Mouse (Mus musculus): Measurements from ENCODE around the gene Pla2g16. TPM values are rescaled to one million over a fixed set of nuclear protein-coding genes. Genes with fewer than 3 reads are reported as not detected.
A peak's percentile ranks its signal among the peaks of the same experiment; 100 is the strongest.

Pla2g16 gene
- polyA plus RNA-seq, 1 experiment, result 24.9 TPM

DNA sequence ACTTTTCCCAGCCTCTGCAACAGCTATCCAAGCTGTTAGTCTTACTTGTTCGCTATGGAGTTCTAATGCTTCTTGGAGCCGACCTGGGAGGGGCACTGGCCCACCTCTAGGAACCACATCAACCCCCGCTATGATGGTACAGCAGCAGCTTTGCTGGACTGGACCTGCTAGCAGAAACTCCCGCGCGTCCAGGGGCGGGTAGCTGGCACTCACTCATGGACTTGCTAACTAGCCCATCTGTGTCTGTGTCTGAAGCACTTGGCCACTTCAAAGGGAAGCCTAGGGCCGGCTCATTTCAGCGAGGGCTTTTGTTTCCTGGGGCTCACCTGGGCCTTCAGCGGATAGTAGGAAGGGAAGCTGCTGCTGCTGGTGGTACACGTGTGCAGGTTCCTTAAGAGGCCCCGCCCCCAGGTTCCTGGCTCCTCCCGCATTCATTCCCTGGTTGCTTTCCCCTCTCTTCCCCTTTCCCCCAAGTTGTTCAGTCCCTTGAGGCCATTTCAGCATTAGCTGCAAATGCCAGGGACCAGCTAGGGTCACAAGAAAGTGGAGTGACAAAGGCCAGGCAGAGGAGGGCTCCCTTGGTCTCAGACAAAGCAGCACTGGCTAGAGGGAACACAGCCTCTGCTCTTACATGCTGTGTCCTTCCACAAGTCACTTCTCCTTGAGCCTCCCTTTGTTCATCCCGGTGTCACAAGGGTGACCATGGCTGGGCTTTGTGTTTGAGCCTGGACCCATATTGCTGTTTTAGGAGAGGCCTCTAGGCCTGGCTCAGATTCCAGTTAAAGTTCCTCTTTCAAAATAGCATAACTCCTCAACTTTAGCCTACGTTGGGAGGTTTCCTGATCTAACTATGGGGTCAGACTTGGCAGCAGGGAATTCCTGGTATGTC lies 49.8 kb downstream of the Pla2g16 start, which contains the start of gene Lgals12:
Gene Lgals12 (minus strand): TSS at position 393 of the 889 bp plus-strand sequence.
- peaks cover 3% of the 10 kb centered on the region; the same call in 1 of the 2 replicates for H3K4me1 ChIP-seq (ENCODE audit: control insufficient read depth, insufficient read depth, low read length)
- TF ChIP-seq POLR2A (IDR thresholded peaks at IDR 0.05; ENCODE audit: low read depth, low read length) (no peak), CTCF (conservative IDR thresholded peaks at IDR 0.05; ENCODE audit: insufficient read depth, insufficient read length, low read depth, low read length) (no peak)
- H3K27me3 ChIP-seq (replicated peaks; ENCODE audit: control insufficient read depth, insufficient read depth, low read length), result no peaks in the 10 kb centered on the region
- H3K4me3 ChIP-seq (ENCODE audit: insufficient read depth, low read depth, low read length), result no peak within 1 kb of the TSS
- H3K36me3 ChIP-seq (ENCODE audit: control insufficient read depth, insufficient read depth, low read length), result no peaks in the 10 kb centered on the region
- WGBS, result 11% methylated on average over 15 of the region's 15 CpGs
- H3K27ac ChIP-seq (ENCODE audit: insufficient read depth, low read depth, low read length), result no peak within 1 kb of the TSS
- DNase-seq, result peak; percentile 35

DNA sequence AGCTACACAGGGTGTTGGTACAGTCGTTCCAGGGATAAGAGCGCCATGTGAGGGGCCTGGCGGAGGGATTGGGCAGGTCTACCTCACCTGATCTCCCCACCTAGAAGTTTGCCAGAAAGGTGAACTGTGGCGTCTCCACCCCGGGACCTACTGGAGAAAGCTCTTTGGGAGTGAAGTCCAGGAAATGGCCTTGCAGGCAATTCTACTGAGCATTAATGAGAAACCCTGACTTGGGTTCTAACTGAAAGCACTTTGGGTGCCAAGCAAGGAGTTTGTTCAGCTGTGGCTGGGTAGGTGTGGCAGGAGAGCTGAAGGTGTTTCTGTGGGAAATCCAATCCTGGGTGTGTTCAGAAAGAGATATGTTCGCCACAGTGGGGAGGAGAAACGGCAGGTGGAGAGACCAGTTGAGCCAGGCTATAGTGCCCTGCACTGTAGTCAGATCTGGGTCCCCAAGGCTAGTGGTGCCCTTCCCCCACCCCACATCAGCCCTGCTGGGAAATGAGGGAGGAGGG lies 50.5 kb downstream of the Pla2g16 start:
- WGBS, result 60% methylated on average over 7 of the region's 7 CpGs
- no peak for TF ChIP-seq POLR2A (IDR thresholded peaks at IDR 0.05; ENCODE audit: low read depth, low read length)
- no peak for TF ChIP-seq CTCF (conservative IDR thresholded peaks at IDR 0.05; ENCODE audit: insufficient read depth, insufficient read length, low read depth, low read length)
- no peak overlapping the region for H3K4me3 ChIP-seq (ENCODE audit: insufficient read depth, low read depth, low read length)
- H3K4me1 ChIP-seq (ENCODE audit: control insufficient read depth, insufficient read depth, low read length), result peaks cover 3% of the 10 kb centered on the region; the same call in 1 of the 2 replicates
- H3K36me3 ChIP-seq (ENCODE audit: control insufficient read depth, insufficient read depth, low read length), result no peaks in the 10 kb centered on the region
- no peaks in the 10 kb centered on the region for H3K27me3 ChIP-seq (replicated peaks; ENCODE audit: control insufficient read depth, insufficient read depth, low read length)
- DNase-seq, result no peak
- H3K27ac ChIP-seq (ENCODE audit: insufficient read depth, low read depth, low read length), result no peak overlapping the region

DNA sequence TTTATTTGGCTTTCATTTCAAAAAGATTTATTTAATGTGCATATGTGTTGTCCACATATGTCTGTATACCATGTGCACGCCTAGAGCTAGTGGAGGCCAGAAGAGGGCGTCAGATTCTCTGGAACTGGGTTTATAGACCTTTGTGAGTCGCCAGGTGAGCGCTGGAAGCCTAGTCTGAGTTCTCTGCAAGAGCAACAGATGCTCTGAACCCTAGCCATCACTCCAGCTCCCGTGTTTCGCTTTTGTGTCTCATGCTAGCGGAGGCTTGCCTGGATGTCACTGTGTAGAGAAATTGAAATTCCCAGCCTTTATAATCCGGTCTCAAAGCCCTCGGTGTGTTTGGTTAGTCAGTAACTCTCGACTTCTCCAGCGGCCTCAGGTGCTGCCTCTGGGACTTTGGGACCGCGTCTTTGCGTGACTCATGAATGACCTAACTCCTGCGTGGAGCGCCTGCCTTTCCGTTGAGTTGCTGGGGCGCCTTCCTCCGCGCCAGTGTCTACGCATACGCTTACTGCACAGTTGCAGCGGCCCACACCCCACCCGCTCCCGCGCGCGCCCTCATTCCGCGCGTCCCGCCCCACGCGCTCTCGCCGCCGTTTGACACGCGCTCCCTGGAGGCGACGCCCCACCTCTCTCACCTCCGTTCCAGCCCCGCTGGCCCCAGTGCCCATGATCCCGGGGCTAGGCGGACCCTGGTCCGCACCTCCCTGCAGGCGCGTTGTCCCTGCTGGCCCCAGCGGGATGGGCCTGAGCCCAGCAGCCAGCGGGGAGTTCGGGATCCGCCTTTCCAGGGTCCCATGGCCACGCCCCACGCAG lies 54.9 kb downstream of the Pla2g16 start, which contains the start of gene Hrasls5:
Gene Hrasls5 (plus strand): TSS at position 600 of the 816 bp plus-strand sequence.
- no peak for DNase-seq
- H3K27ac ChIP-seq (ENCODE audit: insufficient read depth, low read depth, low read length), result no peak within 1 kb of the TSS
- no peaks in the 10 kb centered on the region for H3K36me3 ChIP-seq (ENCODE audit: control insufficient read depth, insufficient read depth, low read length)
- H3K27me3 ChIP-seq (replicated peaks; ENCODE audit: control insufficient read depth, insufficient read depth, low read length), result no peaks in the 10 kb centered on the region
- 9% methylated on average over 54 of the region's 54 CpGs for WGBS
- H3K4me1 ChIP-seq (ENCODE audit: control insufficient read depth, insufficient read depth, low read length), result no peaks in the 10 kb centered on the region; the same call in 1 of the 2 replicates
- TF ChIP-seq CTCF (conservative IDR thresholded peaks at IDR 0.05; ENCODE audit: insufficient read depth, insufficient read length, low read depth, low read length) (no peak), POLR2A (IDR thresholded peaks at IDR 0.05; ENCODE audit: low read depth, low read length) (no peak)
- peak within 1 kb of the TSS; percentile 3; the same call in 1 of the 2 replicates for H3K4me3 ChIP-seq (ENCODE audit: insufficient read depth, low read depth, low read length)

DNA sequence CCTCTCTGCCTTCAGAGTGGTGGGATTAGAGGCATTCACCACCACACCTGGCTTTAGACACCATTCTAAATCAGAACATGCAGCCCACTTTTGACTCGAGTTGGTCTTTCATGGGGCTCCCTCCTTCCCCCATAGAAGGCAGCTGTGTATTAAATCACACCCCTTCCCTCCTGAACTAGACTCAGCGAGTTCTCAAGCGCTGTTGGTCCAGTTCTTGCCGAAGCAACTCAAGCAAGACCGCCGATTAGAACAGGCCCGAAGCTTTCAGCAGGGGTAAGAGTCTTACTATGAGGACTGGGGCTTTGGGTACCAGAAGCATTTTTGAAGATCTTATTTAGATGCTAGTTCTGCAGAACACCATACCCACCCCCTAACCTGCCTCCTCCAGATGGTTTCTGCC lies 55.9 kb downstream of the Pla2g16 start:
- WGBS, result 72% methylated on average over 7 of the region's 7 CpGs
- H3K27me3 ChIP-seq (replicated peaks; ENCODE audit: control insufficient read depth, insufficient read depth, low read length), result no peaks in the 10 kb centered on the region

DNA sequence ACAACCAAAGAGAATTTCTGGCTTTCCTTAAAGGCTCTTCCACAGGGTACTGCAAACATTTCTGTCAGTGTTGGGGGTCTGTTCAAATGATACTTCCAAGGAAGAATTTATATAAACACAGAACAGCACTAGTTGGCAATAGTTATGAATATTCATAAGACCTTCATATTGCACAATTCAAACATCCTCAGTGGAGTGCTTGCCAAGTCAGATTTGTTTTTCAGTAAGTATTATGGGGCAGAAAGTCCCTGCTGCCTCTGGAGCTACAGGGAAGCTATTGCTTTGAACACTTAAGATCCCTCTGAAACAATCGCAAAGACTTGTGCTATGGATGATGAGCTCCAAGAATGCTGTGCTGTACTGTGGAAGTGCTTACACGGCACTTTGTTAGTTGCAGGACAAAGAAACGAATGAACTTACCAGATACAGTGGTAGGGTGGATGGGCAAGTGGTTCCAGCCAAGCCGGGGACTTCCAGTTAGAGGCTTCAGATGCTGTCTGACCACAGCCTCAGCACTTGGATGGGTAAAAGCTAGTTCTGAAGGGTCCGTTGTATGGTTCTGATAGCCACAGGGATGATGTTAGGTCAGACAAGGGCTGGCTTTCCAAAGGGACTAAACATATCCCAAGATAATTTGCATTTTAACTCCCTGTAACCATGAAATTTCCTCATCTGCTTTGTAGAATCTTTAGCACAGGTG lies 59.1 kb downstream of the Pla2g16 start:
- no peak for DNase-seq

More for the DNA sequence above, 55.9 kb downstream of the Pla2g16 start:
- Histone ChIP-seq H3K4me3 (ENCODE audit: insufficient read depth, low read depth, low read length) (no peak overlapping the region), H3K4me1 (ENCODE audit: control insufficient read depth, insufficient read depth, low read length) (no peaks in the 10 kb centered on the region; the same call in 1 of the 2 replicates), H3K27ac (ENCODE audit: insufficient read depth, low read depth, low read length) (no peak overlapping the region), H3K36me3 (ENCODE audit: control insufficient read depth, insufficient read depth, low read length) (no peaks in the 10 kb centered on the region)
- TF ChIP-seq POLR2A (IDR thresholded peaks at IDR 0.05; ENCODE audit: low read depth, low read length), result no peak
- no peak for TF ChIP-seq CTCF (conservative IDR thresholded peaks at IDR 0.05; ENCODE audit: insufficient read depth, insufficient read length, low read depth, low read length)
- DNase-seq, result no peak

DNA sequence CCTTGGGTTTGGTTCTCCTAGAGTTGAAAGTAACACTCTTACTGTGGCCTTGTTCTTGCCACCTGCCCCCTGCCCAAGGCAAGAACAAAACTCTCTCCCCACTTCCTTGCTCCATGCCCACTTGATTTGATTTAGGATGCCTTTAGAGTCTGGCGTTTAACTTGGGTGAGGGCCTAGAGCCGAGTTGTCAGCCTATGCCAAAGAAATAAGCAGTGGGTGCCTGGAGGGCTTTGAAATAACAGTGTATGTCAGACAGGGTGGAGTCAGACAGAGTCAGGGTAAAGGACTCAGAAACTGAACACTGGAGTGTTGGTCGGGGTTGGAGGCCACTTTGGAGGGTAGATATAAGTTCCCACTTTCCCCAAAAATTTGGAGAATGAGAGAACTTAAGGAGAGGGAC lies 59.8 kb downstream of the Pla2g16 start:
- H3K36me3 ChIP-seq (ENCODE audit: control insufficient read depth, insufficient read depth, low read length), result no peaks in the 10 kb centered on the region
- TF ChIP-seq CTCF (conservative IDR thresholded peaks at IDR 0.05; ENCODE audit: insufficient read depth, insufficient read length, low read depth, low read length) (no peak), POLR2A (IDR thresholded peaks at IDR 0.05; ENCODE audit: low read depth, low read length) (no peak)
- WGBS, result 55% methylated on average over 3 of the region's 3 CpGs
- H3K27me3 ChIP-seq (replicated peaks; ENCODE audit: control insufficient read depth, insufficient read depth, low read length), result no peaks in the 10 kb centered on the region
- DNase-seq, result no peak
- H3K4me1 ChIP-seq (ENCODE audit: control insufficient read depth, insufficient read depth, low read length), result no peaks in the 10 kb centered on the region
- H3K4me3 ChIP-seq (ENCODE audit: insufficient read depth, low read depth, low read length), result no peak overlapping the region
- H3K27ac ChIP-seq (ENCODE audit: insufficient read depth, low read depth, low read length), result no peak overlapping the region

More for the DNA sequence above, 59.1 kb downstream of the Pla2g16 start:
- 57% methylated on average over 5 of the region's 5 CpGs for WGBS
- TF ChIP-seq CTCF (conservative IDR thresholded peaks at IDR 0.05; ENCODE audit: insufficient read depth, insufficient read length, low read depth, low read length), result no peak
- no peak for TF ChIP-seq POLR2A (IDR thresholded peaks at IDR 0.05; ENCODE audit: low read depth, low read length)
- Histone ChIP-seq H3K36me3 (ENCODE audit: control insufficient read depth, insufficient read depth, low read length) (no peaks in the 10 kb centered on the region), H3K27ac (ENCODE audit: insufficient read depth, low read depth, low read length) (no peak overlapping the region), H3K4me3 (ENCODE audit: insufficient read depth, low read depth, low read length) (no peak overlapping the region), H3K4me1 (ENCODE audit: control insufficient read depth, insufficient read depth, low read length) (no peaks in the 10 kb centered on the region; the same call in 1 of the 2 replicates), H3K27me3 (replicated peaks; ENCODE audit: control insufficient read depth, insufficient read depth, low read length) (no peaks in the 10 kb centered on the region)

Data from kidney, adult 2 months (tissue).